Mouse (Mus musculus): ENCODE measurements around the gene Rap1a. TPM values are rescaled to one million over a fixed set of nuclear protein-coding genes. Genes with fewer than 3 reads are reported as not detected.

The Rap1a gene
- total and polyA plus RNA-seq, 3 experiments = 32.3 to 64.5 TPM; not detected in 1

DNA sequence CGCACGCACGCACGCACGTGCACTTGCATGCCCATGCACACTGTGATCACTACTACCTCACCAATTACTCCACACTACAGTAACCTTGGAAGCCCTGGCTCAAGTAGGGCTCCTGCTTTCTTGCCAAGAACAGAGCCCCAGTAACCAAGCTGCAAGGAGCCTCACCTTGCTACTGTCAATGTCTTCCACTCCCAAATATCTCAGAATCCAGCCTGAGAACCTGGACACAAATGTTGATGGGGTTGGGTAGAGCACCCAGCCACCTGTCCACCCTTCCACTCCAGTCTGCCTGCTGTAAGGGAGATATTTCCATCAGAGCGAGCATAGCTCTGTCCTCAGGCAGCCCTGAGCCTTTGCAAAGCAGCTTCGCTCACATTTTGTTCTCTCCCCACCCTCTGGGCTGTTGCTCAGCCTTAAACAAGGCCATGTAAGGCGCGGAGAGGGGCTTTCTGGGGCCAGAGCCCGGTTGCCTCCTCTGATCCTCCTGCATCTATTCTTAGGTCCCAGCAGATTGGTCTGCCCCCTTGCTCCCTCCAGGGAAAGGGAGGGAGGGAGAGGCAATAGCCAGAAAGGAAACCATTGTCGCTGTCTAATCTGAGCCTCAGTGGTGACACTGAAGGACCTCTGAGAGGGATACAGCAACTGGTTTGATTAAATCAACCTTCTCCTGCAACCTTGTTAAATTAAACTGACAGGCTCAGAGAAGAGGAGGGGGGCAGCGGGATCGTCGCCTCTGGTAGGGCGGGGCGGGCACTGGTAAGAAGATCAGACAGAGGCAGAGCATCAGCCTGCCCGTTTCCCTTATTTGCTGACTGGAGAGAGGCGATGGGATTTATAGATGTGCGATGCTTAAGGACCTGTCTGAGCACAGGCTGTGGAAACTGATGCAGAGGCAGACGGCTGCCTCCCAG, 105.4 kb downstream of the Rap1a start:
- Histone ChIP-seq H3K79me2 (ENCODE audit: control insufficient read depth, insufficient read depth, low read length, poor library complexity) (no peaks in the 10 kb centered on the region), H3K9ac (ENCODE audit: control insufficient read depth, low read depth, low read length, poor library complexity, severe bottlenecking) (no peak overlapping the region), H3K4me3 (ENCODE audit: control insufficient read depth in 1 of 2, insufficient read depth in 1 of 2, low read depth in 2 of 2, low read length in 2 of 2) (no peak overlapping the region), H3K27ac (ENCODE audit: control insufficient read depth, low read depth, low read length) (no peak overlapping the region), H3K27me3 (ENCODE audit: control insufficient read depth in 1 of 2, insufficient read depth in 2 of 2, low read length in 2 of 2) (peaks cover 0 to 2% of the 10 kb centered on the region in 2 experiments; a peak in 1 of 4 replicates), H3K4me1 (ENCODE audit: control insufficient read depth in 1 of 2, insufficient read depth in 2 of 2, low read length in 2 of 2) (peaks cover 24 to 26% of the 10 kb centered on the region in 2 experiments), H3K9me3 (replicated peaks; ENCODE audit: insufficient read depth, low read length) (no peaks in the 10 kb centered on the region), H3K36me3 (ENCODE audit: control insufficient read depth in 1 of 2, insufficient read depth in 2 of 2, low read length in 2 of 2) (peaks cover 0 to 25% of the 10 kb centered on the region in 2 experiments; a peak in 2 of 4 replicates)
- DNase-seq (ENCODE audit: low read depth, low spot score) = no peak
- TF ChIP-seq TBP (IDR thresholded peaks at IDR 0.05; ENCODE audit: low read depth, low read length) = no peak
- TF ChIP-seq RCOR1 (IDR thresholded peaks at IDR 0.05; ENCODE audit: low read depth, low read length) = no peak
- TF ChIP-seq POLR2A (IDR thresholded peaks at IDR 0.05; ENCODE audit: control insufficient read depth in 1 of 2, insufficient read depth in 1 of 2, low read depth in 1 of 2, low read length in 2 of 2, poor library complexity in 1 of 2) = no peak
- TF ChIP-seq TAL1 (IDR thresholded peaks at IDR 0.05; ENCODE audit: low read length) = no peak
- no peak for TF ChIP-seq ZKSCAN1 (IDR thresholded peaks at IDR 0.05; ENCODE audit: low read depth, low read length)
- TF ChIP-seq NRF1 (IDR thresholded peaks at IDR 0.05; ENCODE audit: insufficient read depth, low read depth, low read length, poor library complexity, severe bottlenecking) = no peak
- TF ChIP-seq MAX (IDR thresholded peaks at IDR 0.05; ENCODE audit: low read length) = no peak
- TF ChIP-seq ELF1 (IDR thresholded peaks at IDR 0.05; ENCODE audit: low read depth, low read length) = no peak
- TF ChIP-seq KAT2A (conservative IDR thresholded peaks at IDR 0.05; ENCODE audit: low read depth, low read length) = no peak
- TF ChIP-seq USF2 (IDR thresholded peaks at IDR 0.05; ENCODE audit: borderline replicate concordance in 1 of 2, insufficient read depth in 1 of 2, low read depth in 1 of 2, low read length in 2 of 2) = no peak
- TF ChIP-seq NELFE (IDR thresholded peaks at IDR 0.05; ENCODE audit: low read depth, low read length) = no peak
- TF ChIP-seq SMC3 (IDR thresholded peaks at IDR 0.05; ENCODE audit: low read depth, low read length) = no peak
- no peak for TF ChIP-seq USF1 (IDR thresholded peaks at IDR 0.05; ENCODE audit: low read depth, low read length)
- no peak for TF ChIP-seq CTCF (IDR thresholded peaks at IDR 0.05 in 2 of 3, conservative IDR thresholded peaks at IDR 0.05 in 1 of 3; ENCODE audit: control insufficient read depth in 1 of 3, insufficient read depth in 1 of 3, low read depth in 2 of 3, low read length in 3 of 3, poor library complexity in 1 of 3, severe bottlenecking in 1 of 3)
- TF ChIP-seq BHLHE40 (IDR thresholded peaks at IDR 0.05; ENCODE audit: borderline replicate concordance, low read depth, low read length) = no peak
- no peak for TF ChIP-seq GABPA (IDR thresholded peaks at IDR 0.05; ENCODE audit: low read depth, low read length)
- no peak for TF ChIP-seq UBTF (IDR thresholded peaks at IDR 0.05; ENCODE audit: borderline replicate concordance, insufficient read depth, low read depth, low read length)
- TF ChIP-seq ZNF384 (IDR thresholded peaks at IDR 0.05; ENCODE audit: low read depth, low read length) = no peak
- no peak for TF ChIP-seq POLR2AphosphoS2 (IDR thresholded peaks at IDR 0.05; ENCODE audit: low read length)
- TF ChIP-seq E2F4 (IDR thresholded peaks at IDR 0.05; ENCODE audit: borderline replicate concordance, low read depth, low read length) = no peak

Data from MEL (cell line).